Mouse (Mus musculus): ENCODE results near the gene Zpld1. TPM values are rescaled to one million over a fixed set of nuclear protein-coding genes. Genes with fewer than 3 reads are reported as not detected.
A peak's percentile ranks its signal among the peaks of the same experiment; 100 is the strongest.

The Zpld1 gene
- polyA plus RNA-seq, 1 experiment from 2014 or later, result 0.06 TPM

- 85% methylated on average over 6 of the region's 6 CpGs for WGBS
- Histone ChIP-seq H3K4me2 (ENCODE audit: low read depth, low read length) (no peak overlapping the region), H3K4me1 (ENCODE audit: control insufficient read depth, insufficient read depth, low read length) (no peaks in the 10 kb centered on the region), H3K9ac (ENCODE audit: low read depth, low read length) (no peak overlapping the region), H3K9me3 (ENCODE audit: control insufficient read depth, low read length) (no peaks in the 10 kb centered on the region), H3K36me3 (ENCODE audit: control insufficient read depth, insufficient read depth, low read length) (no peaks in the 10 kb centered on the region), H3K27ac (ENCODE audit: low read length) (no peak overlapping the region), H3K27me3 (replicated peaks; ENCODE audit: control insufficient read depth, insufficient read depth, low read length) (no peaks in the 10 kb centered on the region), H3K4me3 (ENCODE audit: low read length) (no peak overlapping the region)
- no peak for ATAC-seq
Observed at GRCm38 (mm10) chr16:55259719-55260118, 38.1 kb downstream of the Zpld1 start.

DNA sequence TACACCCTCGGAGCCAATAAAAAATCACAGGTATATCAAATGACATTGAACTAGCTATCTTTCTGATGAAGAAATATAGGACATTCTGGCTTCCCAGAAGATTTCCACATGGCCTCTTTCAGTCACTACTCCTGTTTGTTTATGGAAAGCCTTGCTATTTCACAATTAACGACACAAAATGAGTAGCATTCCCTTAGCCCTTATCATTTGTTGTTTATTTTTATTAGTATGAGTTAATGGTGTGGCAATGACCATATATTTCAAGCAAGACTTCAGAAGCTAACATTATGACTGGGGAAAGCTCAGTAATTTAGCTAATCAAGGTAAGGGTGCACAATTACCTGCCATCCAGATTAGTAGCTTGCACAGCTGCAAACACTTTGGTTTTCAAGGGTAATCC lies 56.8 kb downstream of the Zpld1 start:
- Histone ChIP-seq H3K36me3 (ENCODE audit: control insufficient read depth, insufficient read depth, low read length) (no peaks in the 10 kb centered on the region), H3K9me3 (ENCODE audit: control insufficient read depth, low read length) (no peaks in the 10 kb centered on the region), H3K4me1 (ENCODE audit: control insufficient read depth, insufficient read depth, low read length) (no peaks in the 10 kb centered on the region), H3K4me2 (ENCODE audit: low read depth, low read length) (no peak overlapping the region), H3K4me3 (ENCODE audit: low read length) (no peak overlapping the region), H3K27ac (ENCODE audit: low read length) (no peak overlapping the region), H3K9ac (ENCODE audit: low read depth, low read length) (no peak overlapping the region), H3K27me3 (replicated peaks; ENCODE audit: control insufficient read depth, insufficient read depth, low read length) (no peaks in the 10 kb centered on the region)
- 57% methylated on average over 2 of the region's 2 CpGs for WGBS
- ATAC-seq, result no peak

DNA sequence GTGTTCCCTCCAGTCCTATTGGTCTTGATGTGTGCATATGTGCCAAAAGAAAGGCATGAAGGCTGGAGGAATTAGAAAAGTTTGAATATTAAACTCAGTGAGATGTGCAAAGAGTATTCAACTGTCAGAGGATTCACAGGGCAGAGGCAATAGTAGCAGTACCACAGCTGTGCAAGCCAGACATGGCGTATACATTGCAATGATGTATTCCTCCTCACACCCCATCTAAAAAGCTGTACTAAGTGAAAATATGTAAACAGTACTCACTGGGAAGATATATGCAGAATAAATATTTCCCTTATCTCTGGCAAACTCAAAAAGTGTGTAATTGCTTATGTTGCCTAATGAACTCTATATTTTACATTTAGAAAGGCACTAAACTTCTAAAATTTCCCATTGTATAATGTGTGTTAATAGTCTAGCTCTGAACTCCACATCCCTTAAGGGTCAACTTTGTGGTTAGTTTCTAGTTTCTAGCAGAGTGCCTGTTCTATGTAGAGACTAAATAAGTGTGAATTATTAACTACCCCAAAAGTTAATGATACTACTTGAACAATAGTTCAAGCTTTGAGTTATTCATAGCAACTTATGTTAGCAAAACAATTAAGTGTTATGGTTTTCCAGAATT lies 68.7 kb downstream of the Zpld1 start:
- Histone ChIP-seq H3K36me3 (ENCODE audit: control insufficient read depth, insufficient read depth, low read length) (no peaks in the 10 kb centered on the region), H3K27ac (ENCODE audit: low read length) (no peak overlapping the region), H3K27me3 (replicated peaks; ENCODE audit: control insufficient read depth, insufficient read depth, low read length) (no peaks in the 10 kb centered on the region), H3K9ac (ENCODE audit: low read depth, low read length) (no peak overlapping the region), H3K4me2 (ENCODE audit: low read depth, low read length) (no peak overlapping the region), H3K4me1 (ENCODE audit: control insufficient read depth, insufficient read depth, low read length) (no peaks in the 10 kb centered on the region), H3K9me3 (ENCODE audit: control insufficient read depth, low read length) (no peaks in the 10 kb centered on the region), H3K4me3 (ENCODE audit: low read length) (no peak overlapping the region)
- 55% methylated on average over 1 of the region's 1 CpGs for WGBS
- ATAC-seq, result peak; percentile 90

DNA sequence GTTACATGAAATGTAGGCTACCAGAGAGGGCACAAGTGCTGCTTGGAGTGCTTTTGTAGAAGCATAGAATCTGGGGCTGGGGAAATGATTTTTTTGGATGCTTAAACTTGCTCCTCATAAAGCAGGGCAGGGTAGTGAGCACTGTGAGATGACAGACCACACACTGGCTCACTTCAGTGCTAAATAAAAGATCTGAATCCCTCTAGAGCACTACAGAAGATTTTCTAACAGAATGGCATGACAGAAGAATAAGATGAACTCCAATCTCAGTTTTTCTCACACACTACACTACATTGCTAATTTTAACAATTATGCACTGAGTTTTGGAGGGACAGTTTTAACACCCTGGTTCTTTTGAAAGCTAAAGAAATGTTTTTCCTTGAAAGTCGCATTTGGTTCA lies 93.8 kb downstream of the Zpld1 start:
- H3K4me3 ChIP-seq (ENCODE audit: low read length), result no peak overlapping the region
- H3K27ac ChIP-seq (ENCODE audit: low read length), result no peak overlapping the region
- no peak overlapping the region for H3K4me2 ChIP-seq (ENCODE audit: low read depth, low read length)
- WGBS, result 96% methylated on average over 1 of the region's 1 CpGs
- no peak for ATAC-seq
- no peaks in the 10 kb centered on the region for H3K27me3 ChIP-seq (replicated peaks; ENCODE audit: control insufficient read depth, insufficient read depth, low read length)
- H3K9me3 ChIP-seq (ENCODE audit: control insufficient read depth, low read length), result no peaks in the 10 kb centered on the region
- no peaks in the 10 kb centered on the region for H3K4me1 ChIP-seq (ENCODE audit: control insufficient read depth, insufficient read depth, low read length)
- H3K9ac ChIP-seq (ENCODE audit: low read depth, low read length), result no peak overlapping the region
- H3K36me3 ChIP-seq (ENCODE audit: control insufficient read depth, insufficient read depth, low read length), result no peaks in the 10 kb centered on the region

GRCm38 (mm10) chr16:55190397-55190796 lies 107.4 kb downstream of the Zpld1 start:
- WGBS, result 74% methylated on average over 2 of the region's 2 CpGs
- Histone ChIP-seq H3K4me2 (ENCODE audit: low read depth, low read length) (no peak overlapping the region), H3K36me3 (ENCODE audit: control insufficient read depth, insufficient read depth, low read length) (no peaks in the 10 kb centered on the region), H3K27ac (ENCODE audit: low read length) (no peak overlapping the region), H3K27me3 (replicated peaks; ENCODE audit: control insufficient read depth, insufficient read depth, low read length) (no peaks in the 10 kb centered on the region), H3K4me1 (ENCODE audit: control insufficient read depth, insufficient read depth, low read length) (no peaks in the 10 kb centered on the region), H3K9me3 (ENCODE audit: control insufficient read depth, low read length) (no peaks in the 10 kb centered on the region), H3K9ac (ENCODE audit: low read depth, low read length) (no peak overlapping the region), H3K4me3 (ENCODE audit: low read length) (no peak overlapping the region)
- no peak for ATAC-seq

DNA sequence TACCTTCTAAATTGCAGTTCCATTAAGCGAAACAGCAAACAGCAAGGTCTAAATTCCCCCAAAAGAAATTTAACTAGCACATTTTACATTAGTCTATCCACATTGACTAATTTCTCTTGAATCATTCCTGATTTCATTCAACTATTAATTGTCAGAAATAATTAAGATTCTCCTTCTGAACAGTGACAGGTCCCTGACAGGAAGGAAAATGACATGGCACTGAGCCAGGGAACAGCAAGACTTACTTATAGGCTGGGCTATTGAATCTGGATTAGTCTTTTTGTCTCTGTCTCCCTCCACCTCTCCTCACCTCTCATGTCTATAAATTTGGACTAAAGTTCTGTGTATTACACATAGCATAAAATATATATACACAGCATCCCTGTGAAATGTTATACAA lies 112.4 kb downstream of the Zpld1 start:
- H3K27me3 ChIP-seq (replicated peaks; ENCODE audit: control insufficient read depth, insufficient read depth, low read length), result no peaks in the 10 kb centered on the region
- 80% methylated on average over 1 of the region's 1 CpGs for WGBS
- no peak for ATAC-seq

More for the DNA sequence above, 112.4 kb downstream of the Zpld1 start:
- Histone ChIP-seq H3K27ac (ENCODE audit: low read length) (no peak overlapping the region), H3K4me1 (ENCODE audit: control insufficient read depth, insufficient read depth, low read length) (no peaks in the 10 kb centered on the region), H3K4me2 (ENCODE audit: low read depth, low read length) (no peak overlapping the region), H3K4me3 (ENCODE audit: low read length) (no peak overlapping the region), H3K36me3 (ENCODE audit: control insufficient read depth, insufficient read depth, low read length) (no peaks in the 10 kb centered on the region), H3K9me3 (ENCODE audit: control insufficient read depth, low read length) (no peaks in the 10 kb centered on the region), H3K9ac (ENCODE audit: low read depth, low read length) (no peak overlapping the region)
